17 mouse cellular contexts compared by ENCODE assay signal in genomic region chr17:63685956-63686355, GRCm38 (mm10).
DNase-seq lines count a peak whose midpoint lies in the region; ATAC-seq lines count a peak whose summit lies in the region.
"Had no signal": no experiment of that assay in that cellular context is flagged by ENCODE, and none has a peak within 500 bp of the region (broad histone marks: within the 10 kb centered on the region; RNA-seq: fewer than 3 reads in every experiment).

No protein-coding gene starts in this region.

- H3K4me1 ChIP-seq in embryonic facial prominence, embryonic 14.5 days (ENCODE audit: control insufficient read depth, insufficient read depth, low read length): no peaks in the 10 kb centered on the region
- H3K4me1 ChIP-seq in embryonic facial prominence, embryonic 10.5 days: peaks cover 9% of the 10 kb centered on the region
- peaks cover 3% of the 10 kb centered on the region; the same call in 1 of the 2 replicates for H3K4me1 ChIP-seq in kidney, embryonic 16.5 days (ENCODE audit: insufficient read depth, low read length)
- peaks cover 8% of the 10 kb centered on the region; the same call in 1 of the 2 replicates for H3K4me1 ChIP-seq in neural tube, embryonic 15.5 days

- H3K27ac ChIP-seq in embryonic facial prominence, embryonic 14.5 days (replicated peaks; ENCODE audit: low read depth, low read length): no peak overlapping the region
- H3K27ac ChIP-seq in embryonic facial prominence, embryonic 10.5 days (replicated peaks): no peak overlapping the region
- H3K27ac ChIP-seq in kidney, embryonic 16.5 days (ENCODE audit: low read length): no peak overlapping the region
- no peak overlapping the region for H3K27ac ChIP-seq in neural tube, embryonic 15.5 days (replicated peaks)
- H3K27ac ChIP-seq: gastrocnemius, adult 2 months; macrophage had no signal

- peak; percentile 28 for DNase-seq in embryonic facial prominence, embryonic 14.5 days (ENCODE audit: low spot score)
- no peak for DNase-seq in embryonic facial prominence, embryonic 10.5 days (ENCODE audit: low spot score)
- DNase-seq in left cerebral cortex, postnatal 4 days: peak; percentile 45
- DNase-seq in left cerebral cortex, postnatal 10 days (ENCODE audit: extremely low spot score in 1 of 2, low spot score in 2 of 2): no peak
- no peak for DNase-seq in embryo, embryonic 10.5 days (ENCODE audit: low spot score)
- DNase-seq in thymus, postnatal 14 days: no peak
- DNase-seq: adrenal gland, postnatal 25 days; cerebellum, adult 11 months; gastrocnemius, adult 2 months; liver, postnatal 0 days; right cerebral cortex, adult 18-20 months; thymus, adult 18-20 months had no signal

- intact Hi-C loops in left cerebral cortex, postnatal 4 days (cut with DNase I): no loop called here
- intact Hi-C loops in left cerebral cortex, postnatal 10 days (cut with DNase I): no loop called here

- no peaks in the 10 kb centered on the region for H3K27me3 ChIP-seq in embryonic facial prominence, embryonic 14.5 days (replicated peaks; ENCODE audit: control insufficient read depth, insufficient read depth, low read length)
- no peaks in the 10 kb centered on the region for H3K27me3 ChIP-seq in embryonic facial prominence, embryonic 10.5 days (replicated peaks; ENCODE audit: low read depth, poor library complexity, severe bottlenecking)
- H3K27me3 ChIP-seq in kidney, embryonic 16.5 days (ENCODE audit: insufficient read depth, low read length): no peaks in the 10 kb centered on the region
- no peaks in the 10 kb centered on the region for H3K27me3 ChIP-seq in neural tube, embryonic 15.5 days (replicated peaks)

- H3K4me3 ChIP-seq in embryonic facial prominence, embryonic 14.5 days (ENCODE audit: low read depth, low read length): no peak overlapping the region
- H3K4me3 ChIP-seq in embryonic facial prominence, embryonic 10.5 days: no peak overlapping the region
- no peak overlapping the region for H3K4me3 ChIP-seq in kidney, embryonic 16.5 days (ENCODE audit: low read length)
- no peak overlapping the region for H3K4me3 ChIP-seq in neural tube, embryonic 15.5 days (replicated peaks)
- H3K4me3 ChIP-seq: erythroblast, embryonic 14.5 days; gastrocnemius, adult 2 months had no signal

- no peak overlapping the region for H3K4me2 ChIP-seq in embryonic facial prominence, embryonic 14.5 days (ENCODE audit: low read depth, low read length)
- H3K4me2 ChIP-seq in kidney, embryonic 16.5 days (replicated peaks; ENCODE audit: low read depth, low read length): no peak overlapping the region
- no peak overlapping the region for H3K4me2 ChIP-seq in neural tube, embryonic 15.5 days
- H3K4me2 ChIP-seq: heart, embryonic 11.5 days had no signal

- ATAC-seq in embryonic facial prominence, embryonic 14.5 days (ENCODE audit: low read depth): peak; percentile 44; the same call in 1 of the 2 replicates
- 0 out of 2 replicates have a peak, but pooled peaks have one; percentile 27 for ATAC-seq in kidney, embryonic 16.5 days (ENCODE audit: low FRiP score, low TSS enrichment)
- ATAC-seq in neural tube, embryonic 15.5 days (ENCODE audit: low FRiP score): peak; percentile 75; the same call in 1 of the 2 replicates
- ATAC-seq: liver, postnatal 0 days had no signal

- no peak overlapping the region for H3K9ac ChIP-seq in embryonic facial prominence, embryonic 14.5 days (ENCODE audit: low read depth, low read length)
- no peak overlapping the region for H3K9ac ChIP-seq in kidney, embryonic 16.5 days (replicated peaks; ENCODE audit: low read length)
- H3K9ac ChIP-seq in neural tube, embryonic 15.5 days (replicated peaks): no peak overlapping the region
- H3K9ac ChIP-seq: liver, postnatal 0 days had no signal

- H3K9me3 ChIP-seq in embryonic facial prominence, embryonic 14.5 days (ENCODE audit: control insufficient read depth, low read length): no peaks in the 10 kb centered on the region
- no peaks in the 10 kb centered on the region for H3K9me3 ChIP-seq in embryonic facial prominence, embryonic 10.5 days
- no peaks in the 10 kb centered on the region for H3K9me3 ChIP-seq in kidney, embryonic 16.5 days (ENCODE audit: low read length)
- no peaks in the 10 kb centered on the region for H3K9me3 ChIP-seq in neural tube, embryonic 15.5 days (replicated peaks)

- H3K36me3 ChIP-seq in embryonic facial prominence, embryonic 14.5 days (ENCODE audit: control insufficient read depth, insufficient read depth, low read length): no peaks in the 10 kb centered on the region
- no peaks in the 10 kb centered on the region for H3K36me3 ChIP-seq in embryonic facial prominence, embryonic 10.5 days (replicated peaks)
- no peaks in the 10 kb centered on the region for H3K36me3 ChIP-seq in kidney, embryonic 16.5 days (ENCODE audit: insufficient read depth, low read length)
- H3K36me3 ChIP-seq in neural tube, embryonic 15.5 days: no peaks in the 10 kb centered on the region

- 24% methylated on average over 4 of the region's 4 CpGs for WGBS in embryonic facial prominence, embryonic 14.5 days
- 28% methylated on average over 4 of the region's 4 CpGs for WGBS in embryonic facial prominence, embryonic 10.5 days
- WGBS in kidney, embryonic 16.5 days: 34% methylated on average over 4 of the region's 4 CpGs
- 18% methylated on average over 4 of the region's 4 CpGs for WGBS in neural tube, embryonic 15.5 days

Comparison
In these comparisons a context has a peak if more than half of its experiments do, and no peak if none do; other contexts are left out.
1. DNase-seq: peak in embryonic facial prominence, embryonic 14.5 days (single experiment) and left cerebral cortex, postnatal 4 days (single experiment); none in embryonic facial prominence, embryonic 10.5 days (single experiment), left cerebral cortex, postnatal 10 days (0 of 2), embryo, embryonic 10.5 days (single experiment) and thymus, postnatal 14 days (single experiment).
2. Peak in every context shown above with its lines, with median percentiles within 50 percentile points of each other: ATAC-seq.